Mouse (Mus musculus) limb, embryonic 12.5 days (tissue): Measurements from ENCODE around the gene Anapc13. TPM values are rescaled to one million over a fixed set of nuclear protein-coding genes. Genes with fewer than 3 reads are reported as not detected.

Source experiments
- ATAC-seq: fragments of 200-750 bp; cut with Nextera tagmentation; 2 replicates; pipeline ENCODE4 v1.8.0; 2017; ENCODE audit warnings: low read depth, moderate TSS enrichment; ENCODE audit not compliant: insufficient number of reproducible peaks, insufficient read depth, low FRiP score, low TSS enrichment
- H3K27ac ChIP-seq: fragments of 300-500 bp; sonication (generic); 2 replicates; pipeline ENCODE4 v1.5.1; 2016; ENCODE audit warnings: mild to moderate bottlenecking, moderate library complexity
- H3K27me3 ChIP-seq: fragments of 300-500 bp; sonication (generic); 2 replicates; pipeline ENCODE4 v1.6.1; 2016; ENCODE audit warnings: mild to moderate bottlenecking, moderate library complexity
- H3K36me3 ChIP-seq: fragments of 300-500 bp; sonication (generic); 2 replicates; pipeline ENCODE4 v1.6.1; 2016; ENCODE audit warnings: mild to moderate bottlenecking, moderate library complexity
- H3K4me1 ChIP-seq: fragments of 300-500 bp; sonication (generic); replicated peaks from 2 replicates; pipeline ENCODE4 v1.6.1; 2016
- H3K4me2 ChIP-seq: fragments of 300-500 bp; sonication (generic); 2 replicates; pipeline ENCODE4 v1.6.1; 2016; ENCODE audit warnings: mild to moderate bottlenecking, moderate library complexity
- H3K4me3 ChIP-seq: fragments of 300-500 bp; sonication (generic); replicated peaks from 2 replicates; pipeline ENCODE4 v1.5.1; 2016; ENCODE audit warnings: mild to moderate bottlenecking
- H3K9ac ChIP-seq: fragments of 300-500 bp; sonication (generic); replicated peaks from 2 replicates; pipeline ENCODE4 v1.6.1; 2016; ENCODE audit warnings: mild to moderate bottlenecking, moderate library complexity
- H3K9me3 ChIP-seq: fragments of 300-500 bp; sonication (generic); 2 replicates; pipeline ENCODE4 v1.6.1; 2016; ENCODE audit warnings: mild to moderate bottlenecking, moderate library complexity
- WGBS: fragments of 180-500 bp; shearing (Covaris S2); methylation state at CpG from one replicate; pipeline ENCODE4 v1.1.7; 2016; 5-methylcytosine and 5-hydroxymethylcytosine counted together
- polyA plus RNA-seq: library from polyadenylated mRNA; unstranded; fragments of >200 nt; fragmentation: Nextera tagmentation; extraction: Ambion mirVana; gene quantifications from 2 replicates; pipeline ENCODE4 v1.2.1, GENCODE M21; 2016

The Anapc13 gene
- polyA plus RNA-seq, 1 experiment from 2014 or later = 196 TPM

DNA sequence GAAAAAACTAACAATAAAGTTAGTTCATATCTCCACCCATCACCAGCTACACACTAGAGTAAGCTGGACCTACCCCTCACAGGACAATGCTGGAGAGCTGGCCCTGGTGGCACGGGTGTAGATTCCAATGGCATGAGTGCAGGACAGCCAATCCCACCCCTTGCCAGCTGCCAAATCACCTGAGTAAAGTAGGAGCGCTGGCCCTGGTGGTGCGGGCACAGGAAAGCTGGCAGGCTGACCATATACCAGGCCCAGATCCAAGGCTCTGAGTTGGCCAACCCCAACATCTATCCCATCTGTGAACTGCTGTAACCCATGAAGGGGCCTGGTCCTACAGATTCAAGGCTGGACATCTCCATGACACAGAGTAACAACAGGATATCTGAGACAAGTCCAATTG, 16.9 kb upstream of the Anapc13 start:
- no peak for ATAC-seq
- WGBS = 96% methylated on average over 3 of the region's 3 CpGs
- H3K36me3 ChIP-seq = peaks cover 57% of the 10 kb centered on the region

DNA sequence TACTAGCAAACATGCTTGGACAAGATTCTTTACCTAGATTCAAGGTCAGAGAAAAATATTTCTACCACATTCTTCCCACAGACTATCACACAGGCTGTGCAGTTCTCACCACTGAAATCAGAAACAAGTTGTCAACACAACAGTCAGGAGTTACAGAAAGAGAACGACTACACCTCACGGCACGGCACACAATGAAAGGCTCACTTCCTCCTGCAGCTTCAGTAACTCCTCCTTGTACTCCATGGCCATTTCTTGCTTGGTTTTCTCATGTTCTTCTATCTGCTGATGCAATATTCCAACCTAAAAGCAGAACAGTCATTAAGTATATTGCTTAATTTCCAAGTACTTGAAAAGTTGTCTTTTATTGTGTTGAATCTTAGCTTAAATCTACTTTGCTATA, 11.0 kb upstream of the Anapc13 start:
- H3K27me3 ChIP-seq = no peaks in the 10 kb centered on the region
- H3K27ac ChIP-seq = no peak overlapping the region
- no peak overlapping the region for H3K4me3 ChIP-seq
- no peak for ATAC-seq
- no peak overlapping the region for H3K4me2 ChIP-seq
- H3K9me3 ChIP-seq = no peaks in the 10 kb centered on the region
- H3K9ac ChIP-seq = no peak overlapping the region
- H3K36me3 ChIP-seq = peaks cover 74% of the 10 kb centered on the region
- WGBS = 92% methylated on average over 3 of the region's 3 CpGs
- H3K4me1 ChIP-seq = no peaks in the 10 kb centered on the region

More for the DNA sequence above, 16.9 kb upstream of the Anapc13 start:
- Histone ChIP-seq H3K27me3 (no peaks in the 10 kb centered on the region), H3K4me3 (no peak overlapping the region), H3K9me3 (no peaks in the 10 kb centered on the region), H3K27ac (no peak overlapping the region), H3K4me1 (no peaks in the 10 kb centered on the region), H3K4me2 (no peak overlapping the region), H3K9ac (no peak overlapping the region)

GRCm38 (mm10) chr9:102616267-102616666, 9.8 kb upstream of the Anapc13 start:
- Histone ChIP-seq H3K4me2 (no peak overlapping the region), H3K36me3 (peaks cover 65% of the 10 kb centered on the region), H3K9ac (no peak overlapping the region), H3K4me1 (peaks cover 2% of the 10 kb centered on the region), H3K27me3 (no peaks in the 10 kb centered on the region), H3K9me3 (no peaks in the 10 kb centered on the region), H3K4me3 (no peak overlapping the region), H3K27ac (no peak overlapping the region)
- 86% methylated on average over 9 of the region's 9 CpGs for WGBS
- no peak for ATAC-seq

DNA sequence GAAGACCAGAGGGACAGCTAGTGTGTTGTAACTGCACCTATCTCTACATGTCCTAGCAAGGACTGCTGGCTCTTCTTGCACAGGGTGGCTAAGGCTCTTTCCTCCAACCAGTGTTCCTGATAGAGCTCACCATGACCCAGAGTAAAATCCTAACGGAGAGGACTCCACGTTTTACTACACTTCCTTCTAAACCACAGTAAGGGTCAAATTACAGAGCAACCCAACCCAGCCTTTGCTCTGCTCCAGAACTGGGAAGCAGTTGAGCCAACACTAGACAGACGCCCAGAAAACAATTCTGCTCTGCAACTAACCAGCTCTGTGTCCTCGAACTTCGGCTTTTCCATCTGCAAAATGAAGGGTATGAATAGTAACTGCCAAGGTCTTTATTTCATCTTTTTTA, 4.7 kb upstream of the Anapc13 start:
- H3K27ac ChIP-seq = no peak overlapping the region
- H3K4me1 ChIP-seq = peaks cover 14% of the 10 kb centered on the region
- 23% methylated on average over 5 of the region's 5 CpGs for WGBS
- no peaks in the 10 kb centered on the region for H3K9me3 ChIP-seq
- no peak overlapping the region for H3K4me2 ChIP-seq
- peaks cover 22% of the 10 kb centered on the region for H3K36me3 ChIP-seq
- no peak overlapping the region for H3K9ac ChIP-seq
- ATAC-seq = no peak
- H3K4me3 ChIP-seq = no peak overlapping the region
- H3K27me3 ChIP-seq = no peaks in the 10 kb centered on the region

GRCm38 (mm10) chr9:102622192-102622857, 3.8 kb upstream of the Anapc13 start:
- Histone ChIP-seq H3K27me3 (no peaks in the 10 kb centered on the region), H3K4me1 (peaks cover 18% of the 10 kb centered on the region), H3K4me2 (no peak overlapping the region), H3K27ac (peak overlapping the region; percentile 51; the same call in 1 of the 2 replicates), H3K9me3 (no peaks in the 10 kb centered on the region), H3K9ac (no peak overlapping the region), H3K4me3 (no peak overlapping the region), H3K36me3 (peaks cover 19% of the 10 kb centered on the region)
- WGBS = 36% methylated on average over 5 of the region's 5 CpGs
- no peak for ATAC-seq

GRCm38 (mm10) chr9:102622876-102623275, 3.2 kb upstream of the Anapc13 start:
- Histone ChIP-seq H3K27ac (no peak overlapping the region), H3K4me2 (no peak overlapping the region), H3K4me3 (no peak overlapping the region), H3K27me3 (no peaks in the 10 kb centered on the region), H3K4me1 (peaks cover 23% of the 10 kb centered on the region), H3K9ac (no peak overlapping the region), H3K9me3 (no peaks in the 10 kb centered on the region), H3K36me3 (peaks cover 15% of the 10 kb centered on the region)
- 91% methylated on average over 6 of the region's 6 CpGs for WGBS
- ATAC-seq = no peak

GRCm38 (mm10) chr9:102623581-102623980, 2.5 kb upstream of the Anapc13 start:
- Histone ChIP-seq H3K4me3 (no peak overlapping the region), H3K4me2 (no peak overlapping the region), H3K9ac (no peak overlapping the region), H3K9me3 (no peaks in the 10 kb centered on the region), H3K27ac (no peak overlapping the region), H3K4me1 (peaks cover 25% of the 10 kb centered on the region), H3K36me3 (peaks cover 8% of the 10 kb centered on the region), H3K27me3 (no peaks in the 10 kb centered on the region)
- ATAC-seq = no peak
- 91% methylated on average over 7 of the region's 7 CpGs for WGBS

DNA sequence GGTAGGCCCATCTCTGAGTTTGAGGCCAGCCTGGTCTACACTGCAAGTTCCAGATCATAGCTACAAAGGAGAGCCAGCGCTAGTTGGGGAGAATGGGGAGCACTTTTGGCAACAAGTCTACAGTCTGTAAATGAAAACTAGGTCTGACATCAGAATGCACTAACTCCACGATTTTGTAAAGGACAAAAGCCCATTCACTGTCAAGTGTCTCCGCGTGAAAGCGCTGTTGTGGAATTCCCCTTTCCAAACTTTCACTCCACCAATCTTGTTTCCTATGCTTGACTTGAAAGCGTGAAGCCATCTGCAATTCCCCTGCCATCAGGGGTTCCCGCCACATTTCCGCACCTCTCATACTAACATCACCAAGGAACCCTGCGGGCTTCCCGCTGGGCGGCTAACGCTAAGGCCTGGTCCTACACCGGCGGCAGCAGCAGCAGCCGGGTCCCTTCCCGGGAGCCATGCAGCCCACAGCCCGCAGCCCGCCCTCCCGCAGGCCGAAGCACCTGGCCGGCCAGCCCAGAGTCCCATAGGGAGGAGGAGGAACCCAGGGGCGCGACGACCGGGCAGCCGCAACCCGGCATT, 604 bp upstream of the Anapc13 start:
- Histone ChIP-seq H3K9ac (peak overlapping the region; percentile 99), H3K4me3 (peak overlapping the region; percentile 92), H3K9me3 (no peaks in the 10 kb centered on the region), H3K27ac (peak overlapping the region; percentile 99), H3K4me1 (peaks cover 25% of the 10 kb centered on the region), H3K36me3 (peaks cover 8% of the 10 kb centered on the region; the same call in 1 of the 2 replicates), H3K27me3 (no peaks in the 10 kb centered on the region), H3K4me2 (peak overlapping the region; percentile 65)
- 2% methylated on average over 27 of the region's 27 CpGs for WGBS
- peak; percentile 49 for ATAC-seq

DNA sequence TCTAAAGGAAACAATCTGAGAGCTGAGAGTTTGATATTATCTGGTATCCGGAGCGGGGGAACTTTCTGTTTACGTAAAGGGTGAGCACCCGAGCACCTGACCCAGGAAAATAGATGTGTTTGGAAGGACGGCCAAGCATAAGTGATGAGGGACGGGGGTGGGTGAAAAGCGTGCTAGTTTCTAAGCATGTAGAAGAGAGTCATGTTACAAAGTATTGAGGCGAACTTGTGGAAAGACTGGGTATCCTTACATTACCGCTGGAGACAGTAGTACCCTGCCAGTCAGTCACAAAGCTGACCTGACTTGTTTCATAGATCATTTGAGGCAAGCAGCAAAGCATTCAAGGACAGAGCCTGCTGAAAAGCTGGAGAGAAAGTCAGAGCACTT, 736 bp downstream of the Anapc13 start:
- peaks cover 20% of the 10 kb centered on the region; the same call in 1 of the 2 replicates for H3K36me3 ChIP-seq
- H3K4me1 ChIP-seq = peaks cover 20% of the 10 kb centered on the region
- no peak; the same call in 1 of the 2 replicates for ATAC-seq
- peak overlapping the region; percentile 65 for H3K4me2 ChIP-seq
- H3K9ac ChIP-seq = peak overlapping the region; percentile 99
- H3K27me3 ChIP-seq = no peaks in the 10 kb centered on the region
- H3K9me3 ChIP-seq = no peaks in the 10 kb centered on the region
- peak overlapping the region; percentile 92 for H3K4me3 ChIP-seq
- H3K27ac ChIP-seq = peak overlapping the region; percentile 99
- WGBS = under 1% methylated on average over 9 of the region's 9 CpGs

DNA sequence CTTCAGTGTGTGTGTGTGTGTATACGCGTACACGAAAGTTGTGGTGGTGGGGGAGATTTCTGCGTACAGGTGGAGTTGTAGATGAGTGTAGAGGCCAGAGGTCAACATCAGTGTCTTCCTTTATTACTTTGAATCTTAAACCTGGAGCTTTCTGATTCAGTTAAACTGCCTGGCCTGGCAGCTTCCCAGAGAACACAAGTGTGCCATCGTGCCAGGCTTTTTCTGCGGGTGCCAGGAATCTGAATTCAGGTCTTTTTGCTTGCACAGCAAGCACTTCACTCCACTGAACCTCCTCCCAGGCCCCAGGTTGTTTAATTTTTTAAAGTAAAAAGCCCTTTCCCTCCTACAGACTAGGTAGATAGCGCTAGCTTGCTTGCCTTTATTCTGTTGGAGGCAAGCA, 1.3 kb downstream of the Anapc13 start:
- H3K4me3 ChIP-seq = peak overlapping the region; percentile 92
- peak overlapping the region; percentile 65 for H3K4me2 ChIP-seq
- H3K9me3 ChIP-seq = no peaks in the 10 kb centered on the region
- 84% methylated on average over 7 of the region's 7 CpGs for WGBS
- peak overlapping the region; percentile 99 for H3K9ac ChIP-seq
- H3K27ac ChIP-seq = peak overlapping the region; percentile 99
- ATAC-seq = no peak
- no peaks in the 10 kb centered on the region for H3K27me3 ChIP-seq
- peaks cover 20% of the 10 kb centered on the region for H3K4me1 ChIP-seq
- H3K36me3 ChIP-seq = peaks cover 23% of the 10 kb centered on the region; the same call in 1 of the 2 replicates

GRCm38 (mm10) chr9:102629052-102629451, 3.0 kb downstream of the Anapc13 start:
- Histone ChIP-seq H3K4me2 (no peak overlapping the region), H3K4me1 (peaks cover 25% of the 10 kb centered on the region), H3K27me3 (no peaks in the 10 kb centered on the region), H3K27ac (no peak overlapping the region), H3K9ac (no peak overlapping the region), H3K36me3 (peaks cover 28% of the 10 kb centered on the region; the same call in 1 of the 2 replicates), H3K4me3 (no peak overlapping the region), H3K9me3 (no peaks in the 10 kb centered on the region)
- ATAC-seq = no peak
- 65% methylated on average over 7 of the region's 7 CpGs for WGBS
